Mouse (Mus musculus) embryonic fibroblast, embryonic 13.5 days (primary cell): ENCODE results near the gene Lcor.

ENCODE experiments used
- CTCF ChIP-seq: IDR thresholded peaks from 2 replicates; pipeline ENCODE4 v1.5.1; 2011; ENCODE audit warnings: mild to moderate bottlenecking, control low read depth, low read length, moderate library complexity, borderline replicate concordance; ENCODE audit not compliant: insufficient read depth
- POLR2A ChIP-seq: IDR thresholded peaks from 2 replicates; pipeline ENCODE4 v1.6.1; 2011; ENCODE audit warnings: low read depth, mild to moderate bottlenecking, control low read depth, low read length, moderate library complexity

- TF ChIP-seq POLR2A (no peak), CTCF (no peak)
Measured at GRCm38 (mm10) chr19:41577576-41577975, 95.1 kb downstream of the Lcor start.
